Mouse (Mus musculus): ENCODE data around the gene Rtbdn. TPM values are rescaled to one million over a fixed set of nuclear protein-coding genes. Genes with fewer than 3 reads are reported as not detected.

The Rtbdn gene
- polyA plus RNA-seq, 1 experiment = not detected

DNA sequence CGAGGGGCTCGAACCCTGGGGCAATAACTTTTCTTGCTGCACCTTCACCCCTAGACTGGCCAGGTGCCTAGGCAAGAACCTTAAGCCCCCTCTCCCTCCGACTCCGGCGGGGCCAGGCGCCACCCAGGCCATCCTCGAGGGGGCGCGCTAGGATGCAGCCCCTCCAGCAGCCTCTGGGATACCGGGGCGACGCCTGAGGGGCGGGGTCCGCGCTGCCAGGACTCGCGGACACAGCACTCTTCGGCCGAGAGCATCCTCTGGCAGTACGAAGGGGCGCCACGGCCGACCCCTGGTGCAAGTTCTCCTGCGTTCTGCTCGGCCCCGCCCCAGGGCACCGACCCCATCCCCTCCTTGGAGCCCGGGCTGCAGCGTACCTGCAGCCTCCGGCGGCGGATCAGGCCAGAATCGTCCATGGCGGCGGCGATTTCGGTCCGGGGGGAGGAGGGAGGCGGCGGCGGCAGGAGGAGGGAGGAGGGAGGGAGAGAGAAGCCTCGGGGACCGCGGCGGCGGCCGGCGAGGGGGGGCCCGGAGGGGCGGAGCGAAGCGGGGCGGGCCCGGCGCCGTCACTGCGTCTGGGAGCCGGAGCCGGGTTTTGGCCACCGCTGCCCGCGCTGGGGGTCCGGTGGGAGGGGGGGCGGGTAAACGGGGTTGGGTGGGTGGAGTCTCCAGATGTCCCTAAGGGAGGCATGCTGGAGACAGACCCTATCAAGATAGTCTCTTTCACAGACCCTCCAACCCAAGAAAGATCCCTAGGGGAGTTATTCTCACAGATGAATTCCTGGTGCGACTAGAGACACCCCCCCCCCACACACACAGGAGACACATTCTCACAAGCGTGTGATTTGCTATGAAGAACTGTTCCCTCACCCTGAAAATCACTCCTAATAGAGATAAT, 911 bp upstream of the Rtbdn start:
- 1% methylated on average over 57 of the region's 67 CpGs for WGBS
- peaks cover 21% of the 10 kb centered on the region for H3K4me1 ChIP-seq (ENCODE audit: control insufficient read depth, insufficient read depth, low read length)
- TF ChIP-seq POLR2A (IDR thresholded peaks at IDR 0.05; ENCODE audit: insufficient read depth, low read depth, low read length) (no peak), CTCF (IDR thresholded peaks at IDR 0.05; ENCODE audit: insufficient read depth, low read depth, low read length) (0 out of 2 replicates have a peak, but pooled peaks have one; percentile 55)
- H3K27ac ChIP-seq (ENCODE audit: insufficient read depth, low read depth, low read length) = no peak overlapping the region
- H3K4me3 ChIP-seq (ENCODE audit: insufficient read depth, low read depth, low read length) = peak overlapping the region; percentile 72

DNA sequence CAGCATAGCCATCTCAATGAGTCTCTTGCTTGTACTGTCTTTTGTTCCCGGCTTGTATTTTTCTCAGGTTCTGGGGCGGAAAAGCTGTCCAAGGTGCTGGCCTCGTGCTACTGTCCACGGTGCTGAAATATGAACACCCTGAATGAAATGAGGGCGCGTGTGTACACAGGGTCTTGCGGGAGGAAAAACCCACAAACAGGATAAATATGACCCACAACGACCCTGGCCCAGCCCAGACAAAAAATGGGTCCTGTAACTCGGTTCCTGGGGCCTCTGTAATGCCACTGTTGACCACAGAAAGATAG, 402 bp downstream of the Rtbdn start:
- WGBS = 22% methylated on average over 9 of the region's 9 CpGs
- Histone ChIP-seq H3K27ac (ENCODE audit: insufficient read depth, low read depth, low read length) (no peak overlapping the region), H3K4me3 (ENCODE audit: insufficient read depth, low read depth, low read length) (no peak overlapping the region), H3K4me1 (ENCODE audit: control insufficient read depth, insufficient read depth, low read length) (peaks cover 21% of the 10 kb centered on the region)
- TF ChIP-seq POLR2A (IDR thresholded peaks at IDR 0.05; ENCODE audit: insufficient read depth, low read depth, low read length) (no peak), CTCF (IDR thresholded peaks at IDR 0.05; ENCODE audit: insufficient read depth, low read depth, low read length) (no peak)

GRCm38 (mm10) chr8:84949753-84950152, 3.0 kb downstream of the Rtbdn start:
- TF ChIP-seq POLR2A (IDR thresholded peaks at IDR 0.05; ENCODE audit: insufficient read depth, low read depth, low read length) (no peak), CTCF (IDR thresholded peaks at IDR 0.05; ENCODE audit: insufficient read depth, low read depth, low read length) (no peak)
- peaks cover 20% of the 10 kb centered on the region for H3K4me1 ChIP-seq (ENCODE audit: control insufficient read depth, insufficient read depth, low read length)
- WGBS = 15% methylated on average over 12 of the region's 12 CpGs
- H3K4me3 ChIP-seq (ENCODE audit: insufficient read depth, low read depth, low read length) = no peak overlapping the region
- no peak overlapping the region for H3K27ac ChIP-seq (ENCODE audit: insufficient read depth, low read depth, low read length)

GRCm38 (mm10) chr8:84952612-84953255, 5.9 kb downstream of the Rtbdn start:
- Histone ChIP-seq H3K27ac (ENCODE audit: insufficient read depth, low read depth, low read length) (no peak overlapping the region), H3K4me3 (ENCODE audit: insufficient read depth, low read depth, low read length) (no peak overlapping the region), H3K4me1 (ENCODE audit: control insufficient read depth, insufficient read depth, low read length) (peaks cover 4% of the 10 kb centered on the region)
- 18% methylated on average over 18 of the region's 18 CpGs for WGBS
- TF ChIP-seq POLR2A (IDR thresholded peaks at IDR 0.05; ENCODE audit: insufficient read depth, low read depth, low read length) = no peak
- no peak for TF ChIP-seq CTCF (IDR thresholded peaks at IDR 0.05; ENCODE audit: insufficient read depth, low read depth, low read length)

DNA sequence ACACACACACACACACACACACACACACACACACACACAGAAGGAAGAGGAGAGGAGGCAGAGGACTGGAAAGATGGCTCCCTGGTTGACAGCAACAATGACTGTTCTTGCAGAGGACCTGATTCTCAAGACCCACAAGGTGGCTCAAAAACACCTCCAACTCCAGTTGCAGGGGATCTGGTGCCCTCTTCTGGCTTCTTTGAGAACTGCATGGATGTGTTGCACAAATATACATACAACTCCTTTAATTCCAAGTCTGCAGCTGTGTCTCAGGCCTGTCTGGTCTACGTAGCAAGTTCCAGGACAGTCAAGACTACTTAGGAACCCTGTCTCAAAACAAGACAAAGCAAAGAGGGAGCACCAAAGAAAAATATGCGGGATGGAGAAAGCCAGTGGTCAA, 10.0 kb downstream of the Rtbdn start:
- no peak overlapping the region for H3K27ac ChIP-seq (ENCODE audit: insufficient read depth, low read depth, low read length)
- 37% methylated on average over 2 of the region's 2 CpGs for WGBS
- H3K4me3 ChIP-seq (ENCODE audit: insufficient read depth, low read depth, low read length) = no peak overlapping the region
- H3K4me1 ChIP-seq (ENCODE audit: control insufficient read depth, insufficient read depth, low read length) = peaks cover 4% of the 10 kb centered on the region
- TF ChIP-seq POLR2A (IDR thresholded peaks at IDR 0.05; ENCODE audit: insufficient read depth, low read depth, low read length) (no peak), CTCF (IDR thresholded peaks at IDR 0.05; ENCODE audit: insufficient read depth, low read depth, low read length) (peak; percentile 38; the same call in 1 of the 2 replicates)

- 89% methylated on average over 7 of the region's 7 CpGs for WGBS
- Histone ChIP-seq H3K4me1 (ENCODE audit: control insufficient read depth, insufficient read depth, low read length) (no peaks in the 10 kb centered on the region), H3K27ac (ENCODE audit: insufficient read depth, low read depth, low read length) (no peak overlapping the region), H3K4me3 (ENCODE audit: insufficient read depth, low read depth, low read length) (no peak overlapping the region)
- TF ChIP-seq CTCF (IDR thresholded peaks at IDR 0.05; ENCODE audit: insufficient read depth, low read depth, low read length) = no peak
- no peak for TF ChIP-seq POLR2A (IDR thresholded peaks at IDR 0.05; ENCODE audit: insufficient read depth, low read depth, low read length)
These were observed 13.0 kb downstream of the Rtbdn start for GRCm38 (mm10) chr8:84959811-84960210.

DNA sequence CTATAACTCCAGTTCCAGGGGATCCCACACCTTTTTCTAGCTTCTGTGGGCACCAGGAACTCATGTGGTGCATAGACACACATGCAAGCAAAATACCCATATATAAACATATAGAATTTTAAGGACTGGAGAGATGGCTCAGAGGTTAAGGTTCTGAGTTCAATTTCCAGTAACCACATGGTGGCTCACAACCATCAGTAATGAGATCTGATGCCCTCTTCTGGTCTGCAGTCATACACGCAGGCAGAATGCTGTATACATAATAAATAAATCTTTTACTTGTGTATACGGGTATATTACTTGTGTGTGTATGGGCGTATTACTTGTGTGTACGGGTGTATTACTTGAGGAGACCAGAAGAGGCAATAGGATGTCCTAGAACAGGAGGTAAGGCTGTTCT, 17.2 kb downstream of the Rtbdn start:
- WGBS = 86% methylated on average over 4 of the region's 4 CpGs

DNA sequence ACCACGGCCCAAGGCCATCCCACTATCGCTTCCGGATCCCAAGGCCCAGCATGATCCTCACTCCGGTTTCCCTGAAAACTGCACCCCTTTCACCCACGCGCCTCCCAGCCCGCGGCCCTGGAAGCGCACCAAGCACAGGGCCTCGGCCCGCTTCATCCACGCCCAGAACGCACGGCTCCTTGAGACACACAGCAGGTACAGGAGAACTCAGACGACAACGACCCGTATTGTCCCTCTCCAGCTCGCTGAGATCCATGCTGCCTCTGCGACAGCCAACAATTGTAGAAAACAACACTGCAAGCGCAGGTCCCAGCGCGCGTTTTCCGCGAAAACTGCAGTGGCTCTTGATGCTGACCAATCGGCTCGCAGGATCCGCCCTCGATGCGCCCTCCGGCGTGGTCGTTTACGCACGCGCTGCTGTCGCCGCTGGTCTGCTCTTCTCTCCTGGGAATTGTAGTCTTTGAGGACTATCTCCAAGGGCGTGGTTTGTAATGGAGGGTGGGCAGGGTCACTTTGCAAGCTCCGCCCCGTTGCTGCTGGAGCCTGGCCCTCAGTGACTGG, 19.0 kb downstream of the Rtbdn start:
- peak overlapping the region; percentile 72 for H3K4me3 ChIP-seq (ENCODE audit: insufficient read depth, low read depth, low read length)
- H3K4me1 ChIP-seq (ENCODE audit: control insufficient read depth, insufficient read depth, low read length) = peaks cover 8% of the 10 kb centered on the region
- WGBS = under 1% methylated on average over 41 of the region's 41 CpGs
- TF ChIP-seq POLR2A (IDR thresholded peaks at IDR 0.05; ENCODE audit: insufficient read depth, low read depth, low read length) (0 out of 2 replicates have a peak, but pooled peaks have one; percentile 35), CTCF (IDR thresholded peaks at IDR 0.05; ENCODE audit: insufficient read depth, low read depth, low read length) (no peak)
- no peak overlapping the region for H3K27ac ChIP-seq (ENCODE audit: insufficient read depth, low read depth, low read length)

More for the DNA sequence above, 17.2 kb downstream of the Rtbdn start:
- TF ChIP-seq POLR2A (IDR thresholded peaks at IDR 0.05; ENCODE audit: insufficient read depth, low read depth, low read length) (no peak), CTCF (IDR thresholded peaks at IDR 0.05; ENCODE audit: insufficient read depth, low read depth, low read length) (no peak)
- H3K27ac ChIP-seq (ENCODE audit: insufficient read depth, low read depth, low read length) = no peak overlapping the region
- peaks cover 5% of the 10 kb centered on the region for H3K4me1 ChIP-seq (ENCODE audit: control insufficient read depth, insufficient read depth, low read length)
- no peak overlapping the region for H3K4me3 ChIP-seq (ENCODE audit: insufficient read depth, low read depth, low read length)

DNA sequence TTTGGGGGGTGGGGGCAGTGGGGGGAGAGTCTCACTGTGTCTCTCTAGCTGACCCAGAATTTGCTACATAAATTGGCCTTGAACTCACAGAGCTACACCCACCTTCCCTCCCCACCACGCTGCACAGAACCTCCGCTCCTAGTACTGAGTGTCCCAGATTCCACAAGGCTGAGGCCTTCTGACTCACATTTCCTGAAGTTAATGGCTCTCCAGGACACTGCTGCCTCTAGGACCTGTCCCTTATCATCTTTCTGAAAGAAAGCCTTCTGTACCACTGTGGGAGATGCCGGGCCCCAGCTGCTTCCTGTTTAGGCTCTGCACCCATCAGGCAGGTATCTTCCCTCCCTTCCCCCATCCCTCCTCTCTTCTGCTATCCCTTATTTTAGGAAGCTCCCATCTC, 19.8 kb downstream of the Rtbdn start:
- peaks cover 14% of the 10 kb centered on the region for H3K4me1 ChIP-seq (ENCODE audit: control insufficient read depth, insufficient read depth, low read length)
- WGBS = 71% methylated on average over 3 of the region's 3 CpGs
- H3K27ac ChIP-seq (ENCODE audit: insufficient read depth, low read depth, low read length) = no peak overlapping the region
- no peak for TF ChIP-seq CTCF (IDR thresholded peaks at IDR 0.05; ENCODE audit: insufficient read depth, low read depth, low read length)
- no peak for TF ChIP-seq POLR2A (IDR thresholded peaks at IDR 0.05; ENCODE audit: insufficient read depth, low read depth, low read length)
- no peak overlapping the region for H3K4me3 ChIP-seq (ENCODE audit: insufficient read depth, low read depth, low read length)

All from olfactory bulb, adult 2 months (tissue).